Mouse (Mus musculus) midbrain, embryonic 11.5 days (tissue): ENCODE data around the gene Cd3eap. TPM values are rescaled to one million over a fixed set of nuclear protein-coding genes. Genes with fewer than 3 reads are reported as not detected.
A peak's percentile ranks its signal among the peaks of the same experiment; 100 is the strongest.

Experiments
- ATAC-seq: fragments of 200-750 bp; cut with Nextera tagmentation; 2 replicates; pipeline ENCODE4 v1.8.0; 2017; ENCODE audit warnings: moderate TSS enrichment, moderate library complexity; ENCODE audit not compliant: low FRiP score
- DNase-seq: peaks from one replicate; pipeline ENCODE4 v3.0.0; 2015; ENCODE audit warnings: low spot score; ENCODE audit errors: missing footprints
- H3K27ac ChIP-seq: fragments of 300-500 bp; sonication (generic); 2 replicates; pipeline ENCODE4 v1.5.1; 2014; ENCODE audit warnings: low read depth, low read length
- H3K27me3 ChIP-seq: fragments of 300-500 bp; sonication (generic); 2 replicates; pipeline ENCODE4 v1.6.1; 2014; ENCODE audit warnings: mild to moderate bottlenecking, low read length, moderate library complexity, mixed read lengths; ENCODE audit not compliant: control insufficient read depth, insufficient read depth
- H3K36me3 ChIP-seq: fragments of 300-500 bp; sonication (generic); 2 replicates; pipeline ENCODE4 v1.6.1; 2014; ENCODE audit warnings: mild to moderate bottlenecking, low read length, moderate library complexity, mixed read lengths; ENCODE audit not compliant: control insufficient read depth, insufficient read depth
- H3K4me1 ChIP-seq: fragments of 300-500 bp; sonication (generic); 2 replicates; pipeline ENCODE4 v1.6.1; 2014; ENCODE audit warnings: low read length; ENCODE audit not compliant: control insufficient read depth, insufficient read depth
- H3K4me2 ChIP-seq: fragments of 300-500 bp; sonication (generic); 2 replicates; pipeline ENCODE4 v1.6.1; 2014; ENCODE audit warnings: mild to moderate bottlenecking, moderate library complexity
- H3K4me3 ChIP-seq: fragments of 300-500 bp; sonication (generic); 2 replicates; pipeline ENCODE4 v1.5.1; 2014; ENCODE audit warnings: low read depth, low read length
- H3K9ac ChIP-seq: fragments of 300-500 bp; sonication (generic); 2 replicates; pipeline ENCODE4 v1.6.1; 2014; ENCODE audit warnings: low read length
- H3K9me3 ChIP-seq: fragments of 300-500 bp; sonication (generic); 2 replicates; pipeline ENCODE4 v1.6.1; 2016; ENCODE audit warnings: low read length; ENCODE audit not compliant: control insufficient read depth
- WGBS: fragments of 180-500 bp; shearing (Covaris S2); extraction: QIAGEN DNeasy Blood & Tissue Kit; methylation state at CpG from one replicate; pipeline ENCODE4 v1.1.7; 2014; 5-methylcytosine and 5-hydroxymethylcytosine counted together
- polyA plus RNA-seq: library from polyadenylated mRNA; unstranded; fragments of >200 nt; fragmentation: Nextera tagmentation; extraction: Ambion mirVana; gene quantifications from 2 replicates; pipeline ENCODE4 v1.2.1, GENCODE M21; 2014

Cd3eap gene
- polyA plus RNA-seq, 1 experiment from 2014 or later: 15.1 TPM

DNA sequence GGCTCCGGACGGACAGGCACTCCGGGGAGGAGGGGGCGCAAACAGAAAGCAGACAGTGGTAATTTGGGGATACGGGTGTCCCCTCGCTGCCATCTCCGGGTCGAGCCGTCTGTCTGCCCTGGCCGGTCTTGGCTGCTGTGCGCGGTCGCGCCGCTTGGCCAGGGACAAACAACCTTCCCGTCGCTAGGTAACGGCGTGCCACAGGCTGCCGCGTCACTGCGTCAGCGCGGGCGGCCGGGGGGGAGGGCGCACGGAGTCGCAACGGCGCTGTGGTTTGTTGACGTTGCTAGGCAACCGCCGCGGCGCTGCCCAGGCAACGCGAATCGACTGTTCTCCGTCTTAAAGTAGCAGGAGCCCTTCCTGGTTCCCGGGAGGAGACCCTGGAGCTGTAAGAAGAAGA is 39.4 kb downstream of the Cd3eap start:
- Histone ChIP-seq H3K4me3 (peak overlapping the region; percentile 38), H3K27ac (no peak overlapping the region), H3K4me2 (peak overlapping the region; percentile 72), H3K9ac (peak overlapping the region; percentile 42; the same call in 1 of the 2 replicates), H3K9me3 (no peaks in the 10 kb centered on the region), H3K27me3 (peaks cover 2% of the 10 kb centered on the region), H3K36me3 (no peaks in the 10 kb centered on the region), H3K4me1 (peaks cover 12% of the 10 kb centered on the region)
- ATAC-seq: peak; percentile 95
- WGBS: under 1% methylated on average over 38 of the region's 41 CpGs
- DNase-seq: peak; percentile 100

DNA sequence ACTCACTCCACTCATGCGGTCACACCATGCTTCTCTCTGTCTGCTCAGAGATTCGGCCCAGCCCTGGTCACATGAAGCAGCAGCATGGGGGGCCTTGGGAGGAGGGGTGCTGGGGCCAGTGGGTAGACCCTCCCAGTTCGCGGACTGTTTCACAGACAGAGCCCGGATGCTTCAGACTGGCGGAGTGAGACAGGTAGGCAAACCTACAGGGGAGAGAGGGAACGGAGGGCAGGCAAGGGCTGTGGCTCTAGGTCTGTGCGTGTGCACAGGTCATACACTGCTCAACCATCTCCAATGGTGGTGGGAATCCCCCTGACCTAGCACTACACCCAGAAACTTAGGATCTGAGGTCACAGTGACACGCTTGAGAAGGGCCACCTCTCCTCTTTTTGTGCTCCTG is 39.8 kb downstream of the Cd3eap start:
- peaks cover 12% of the 10 kb centered on the region for H3K4me1 ChIP-seq
- ATAC-seq (peak; percentile 82), DNase-seq (no peak)
- H3K36me3 ChIP-seq: no peaks in the 10 kb centered on the region
- peak overlapping the region; percentile 72 for H3K4me2 ChIP-seq
- peak overlapping the region; percentile 42; the same call in 1 of the 2 replicates for H3K9ac ChIP-seq
- 20% methylated on average over 9 of the region's 9 CpGs for WGBS
- H3K27me3 ChIP-seq: peaks cover 2% of the 10 kb centered on the region
- H3K9me3 ChIP-seq: no peaks in the 10 kb centered on the region
- no peak overlapping the region for H3K27ac ChIP-seq
- H3K4me3 ChIP-seq: peak overlapping the region; percentile 38

DNA sequence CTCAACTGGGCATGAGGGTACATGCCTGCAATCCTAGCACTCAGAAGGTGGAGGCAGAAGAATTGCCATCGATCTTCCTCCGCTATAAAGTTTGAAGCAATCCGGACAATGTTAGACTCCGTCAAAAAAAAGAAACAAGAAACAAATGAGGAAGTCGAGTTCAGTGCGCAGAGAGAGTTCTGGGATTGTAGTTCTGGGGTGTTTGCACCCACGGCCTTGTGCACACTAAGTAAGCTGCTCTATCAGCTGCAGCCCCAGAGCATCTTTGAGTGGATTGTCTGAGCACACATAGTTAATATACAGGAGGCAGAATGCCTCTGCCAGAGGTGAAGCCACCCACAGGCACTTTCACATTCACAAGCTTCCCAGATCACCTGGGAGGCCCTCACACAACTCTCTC is 40.6 kb downstream of the Cd3eap start:
- 81% methylated on average over 7 of the region's 7 CpGs for WGBS
- peaks cover 12% of the 10 kb centered on the region for H3K4me1 ChIP-seq

DNA sequence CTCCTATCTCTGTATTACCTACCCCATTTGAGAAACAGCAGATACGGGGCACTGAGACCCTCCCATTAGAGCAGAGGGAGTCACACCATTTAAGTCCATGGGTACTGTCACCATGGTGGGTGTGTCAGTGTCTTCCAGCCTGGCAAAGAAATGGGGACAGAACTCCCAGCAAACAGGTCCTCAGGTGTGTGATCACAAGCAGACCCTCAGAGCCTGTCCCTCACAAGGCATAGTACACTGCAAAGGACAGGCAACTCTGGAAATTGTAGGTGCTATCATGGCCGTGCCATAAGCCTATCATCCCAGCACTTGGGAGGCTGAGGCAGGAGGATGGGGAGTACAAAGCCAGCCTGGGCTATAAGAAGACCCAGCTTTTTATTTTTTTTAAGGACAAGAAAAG is 41.1 kb downstream of the Cd3eap start:
- ATAC-seq: no peak
- no peak overlapping the region for H3K4me2 ChIP-seq
- H3K36me3 ChIP-seq: no peaks in the 10 kb centered on the region
- no peak overlapping the region for H3K4me3 ChIP-seq
- H3K4me1 ChIP-seq: peaks cover 12% of the 10 kb centered on the region
- 78% methylated on average over 2 of the region's 2 CpGs for WGBS
- no peak overlapping the region for H3K27ac ChIP-seq
- H3K9ac ChIP-seq: no peak overlapping the region
- DNase-seq: no peak
- H3K9me3 ChIP-seq: no peaks in the 10 kb centered on the region
- H3K27me3 ChIP-seq: peaks cover 2% of the 10 kb centered on the region

More for the DNA sequence above, 40.6 kb downstream of the Cd3eap start:
- Histone ChIP-seq H3K27me3 (peaks cover 2% of the 10 kb centered on the region), H3K9ac (no peak overlapping the region), H3K27ac (no peak overlapping the region), H3K9me3 (no peaks in the 10 kb centered on the region), H3K4me3 (no peak overlapping the region), H3K4me2 (no peak overlapping the region), H3K36me3 (no peaks in the 10 kb centered on the region)
- DNase-seq (peak; percentile 70), ATAC-seq (no peak)

DNA sequence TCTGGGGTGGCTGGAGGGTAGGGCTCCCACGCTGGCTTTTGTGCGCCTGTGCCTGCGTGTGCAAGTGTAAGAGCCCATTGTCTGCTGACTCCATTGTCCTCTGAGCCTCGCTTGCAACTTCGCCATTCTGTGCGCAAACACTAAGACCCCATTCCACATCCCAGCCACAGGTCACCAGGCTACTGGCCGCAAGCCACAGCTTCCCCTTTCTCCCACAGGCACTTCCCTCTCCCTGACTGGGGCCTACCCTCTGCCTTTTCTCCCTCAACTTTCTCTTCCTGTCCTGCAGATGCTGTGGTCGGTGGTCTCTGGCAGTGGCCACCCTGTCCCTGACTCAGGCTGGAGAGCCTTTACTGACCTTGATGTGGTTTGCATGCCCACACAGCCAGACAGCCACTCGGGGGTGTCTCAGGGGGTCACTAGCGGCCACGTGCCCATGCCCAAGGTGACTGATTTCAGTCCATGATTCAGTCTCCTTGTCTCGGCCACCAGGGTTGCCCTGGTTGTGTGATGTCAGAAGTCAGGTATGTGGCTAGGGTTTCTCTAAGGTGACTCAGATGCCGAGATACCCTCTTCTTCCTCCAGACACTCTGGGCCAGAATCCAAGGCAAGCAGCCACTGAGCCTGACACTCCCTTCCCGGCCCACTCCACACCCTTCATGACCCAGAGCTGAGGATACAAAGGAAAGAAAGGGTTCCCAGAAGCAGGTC is 42.7 kb downstream of the Cd3eap start:
- Histone ChIP-seq H3K27me3 (peaks cover 5% of the 10 kb centered on the region), H3K4me2 (no peak overlapping the region), H3K4me3 (no peak overlapping the region), H3K9ac (peak overlapping the region; percentile 9; the same call in 1 of the 2 replicates), H3K9me3 (no peaks in the 10 kb centered on the region), H3K4me1 (peaks cover 12% of the 10 kb centered on the region), H3K27ac (no peak overlapping the region), H3K36me3 (no peaks in the 10 kb centered on the region)
- WGBS: 51% methylated on average over 14 of the region's 14 CpGs
- ATAC-seq (no peak), DNase-seq (peak; percentile 83)

DNA sequence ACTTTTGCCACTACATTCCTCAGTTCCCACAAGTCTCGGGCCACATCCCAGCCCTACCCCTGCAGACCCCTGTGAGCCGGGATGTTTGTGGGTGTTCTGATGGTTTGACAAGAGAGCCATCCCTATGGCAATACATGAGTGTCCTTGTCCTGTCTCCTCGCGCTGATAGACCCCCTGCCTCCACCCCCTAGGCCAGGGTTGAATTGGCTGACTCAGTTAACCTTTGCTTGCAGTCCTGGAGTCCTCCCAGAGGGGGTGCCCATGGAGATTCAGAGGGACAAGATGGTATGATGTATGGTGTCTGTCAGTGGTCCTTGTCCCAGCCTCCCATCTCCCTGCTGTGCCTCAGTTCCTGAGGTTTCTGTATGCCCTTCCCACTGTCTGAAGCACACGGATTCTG is 45.2 kb downstream of the Cd3eap start:
- DNase-seq (no peak), ATAC-seq (no peak)
- Histone ChIP-seq H3K27ac (no peak overlapping the region), H3K27me3 (peaks cover 3% of the 10 kb centered on the region; the same call in 1 of the 2 replicates), H3K9me3 (no peaks in the 10 kb centered on the region), H3K4me2 (no peak overlapping the region), H3K4me3 (no peak overlapping the region), H3K4me1 (peaks cover 12% of the 10 kb centered on the region), H3K36me3 (no peaks in the 10 kb centered on the region), H3K9ac (no peak overlapping the region)
- 58% methylated on average over 5 of the region's 5 CpGs for WGBS

DNA sequence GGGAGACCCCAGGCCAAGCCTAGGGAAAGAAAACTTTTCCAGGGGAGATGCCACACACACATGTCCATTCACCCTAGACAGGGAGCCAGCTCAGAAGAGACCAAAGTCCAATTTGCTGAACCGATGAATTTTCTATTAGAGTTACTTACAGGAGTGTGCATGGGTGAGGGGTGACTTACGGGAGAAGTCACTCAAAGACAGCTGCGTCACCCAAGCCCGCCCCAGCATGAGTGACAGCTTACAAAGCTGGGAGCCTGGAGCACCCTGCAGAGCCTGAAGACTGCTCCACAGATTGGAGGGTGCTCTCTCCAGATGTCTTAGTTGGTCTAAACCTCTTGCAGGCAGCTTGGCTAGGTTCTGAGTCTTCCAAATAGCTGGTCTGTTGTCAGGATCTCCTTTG is 47.3 kb downstream of the Cd3eap start:
- Histone ChIP-seq H3K27me3 (peaks cover 7% of the 10 kb centered on the region), H3K27ac (no peak overlapping the region), H3K9ac (no peak overlapping the region; the same call in 1 of the 2 replicates), H3K4me1 (peaks cover 21% of the 10 kb centered on the region), H3K4me3 (no peak overlapping the region), H3K36me3 (no peaks in the 10 kb centered on the region), H3K4me2 (no peak overlapping the region), H3K9me3 (no peaks in the 10 kb centered on the region)
- DNase-seq (peak; percentile 80), ATAC-seq (no peak)
- WGBS: 37% methylated on average over 4 of the region's 4 CpGs

DNA sequence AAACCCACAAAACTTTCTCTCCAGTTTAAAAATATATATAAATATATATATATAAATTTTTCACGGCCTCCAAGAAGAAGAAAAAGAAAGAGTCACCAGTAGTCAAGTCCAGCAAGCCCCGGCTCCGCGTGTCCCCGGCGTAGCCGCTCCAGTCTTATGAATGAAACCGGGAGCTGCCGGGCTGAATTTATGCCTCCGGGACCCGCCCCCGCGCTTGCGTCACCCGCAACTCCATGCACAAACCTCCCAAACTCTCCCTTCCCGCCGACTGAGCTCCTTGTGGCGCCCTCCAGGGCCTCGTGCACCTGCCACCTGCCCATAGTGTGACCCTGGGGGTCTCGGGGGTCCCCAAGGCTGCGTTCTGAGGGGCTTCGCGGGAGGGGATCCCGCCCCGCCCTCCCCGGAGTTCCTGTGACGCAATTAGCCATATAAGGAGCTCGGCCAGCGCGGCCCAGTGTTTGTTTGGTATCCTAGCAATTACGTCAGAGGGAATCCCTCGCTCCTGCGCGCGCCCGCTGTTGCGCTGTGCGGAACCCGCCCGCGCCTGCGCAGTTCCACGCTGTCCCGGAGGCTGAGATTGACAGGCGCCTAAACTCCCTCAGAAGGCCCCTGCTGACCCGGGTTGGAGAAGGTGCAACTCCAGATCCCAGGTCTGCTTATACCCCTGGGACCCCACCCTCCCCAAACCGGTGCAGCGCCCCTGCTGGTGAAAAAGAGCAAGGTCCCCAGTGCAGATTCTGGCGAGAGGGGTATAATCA is 49.2 kb downstream of the Cd3eap start, which contains the start of gene Fosb:
Fosb (minus strand) TSS at position 168 of the 758 bp plus-strand sequence.
- Histone ChIP-seq H3K36me3 (no peaks in the 10 kb centered on the region), H3K4me2 (peak within 1 kb of the TSS; percentile 73), H3K27me3 (peaks cover 26% of the 10 kb centered on the region), H3K27ac (no peak within 1 kb of the TSS), H3K9me3 (no peaks in the 10 kb centered on the region), H3K9ac (peak within 1 kb of the TSS; percentile 49), H3K4me1 (peaks cover 18% of the 10 kb centered on the region), H3K4me3 (peak within 1 kb of the TSS; percentile 61)
- WGBS: under 1% methylated on average over 49 of the region's 49 CpGs
- ATAC-seq: peak; percentile 86
- DNase-seq: peak; percentile 100
